Mouse (Mus musculus): Measurements from ENCODE around the gene Gm10750. TPM values are rescaled to one million over a fixed set of nuclear protein-coding genes. Genes with fewer than 3 reads are reported as not detected.
"Not testable (repeated sequence)": the region's sequence is repeated elsewhere in the genome, so short reads cannot be mapped to it uniquely, and the experiment has no call there.

Gm10750 gene
- polyA plus RNA-seq (2012; rRNA removed): 2.3 and 3.1 TPM in 2 replicates

DNA sequence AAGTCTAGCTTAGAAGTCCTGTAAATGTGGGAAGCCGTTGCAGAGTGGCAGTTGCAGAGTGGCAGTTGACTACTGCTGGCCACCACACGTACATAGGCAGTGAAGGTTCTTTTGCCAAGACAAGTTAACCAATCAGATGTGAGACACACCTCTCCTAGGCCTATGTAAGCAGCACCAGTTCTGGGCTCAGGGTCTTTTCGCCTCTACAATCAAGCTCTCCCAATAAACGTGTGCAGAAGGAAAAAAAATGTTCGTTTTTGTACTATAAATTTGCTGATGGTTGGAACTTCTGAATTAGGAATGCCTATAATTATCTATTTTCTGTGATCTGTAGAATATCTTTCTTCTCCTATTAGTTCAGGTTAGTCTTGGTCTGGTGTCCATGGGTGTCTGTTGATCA lies at the start of gene Gm10750:
Gene Gm10750, minus strand, starts transcription at position 101 of the 400 bp plus-strand sequence.
- not testable (repeated sequence) for H3K36me3 ChIP-seq (ENCODE audit: control insufficient read depth, insufficient read depth, low read length); H3K27me3 ChIP-seq (ENCODE audit: control insufficient read depth, insufficient read depth, low read length); H3K4me1 ChIP-seq (ENCODE audit: control insufficient read depth, insufficient read depth, low read length)
- Histone ChIP-seq H3K4me3 (ENCODE audit: control insufficient read depth, low read depth, low read length) (peak within 1 kb of the TSS; percentile 54), H3K27ac (ENCODE audit: control insufficient read depth, insufficient read depth, low read depth, low read length) (peak within 1 kb of the TSS; percentile 90)

- Histone ChIP-seq H3K27ac (ENCODE audit: control insufficient read depth, insufficient read depth, low read depth, low read length) (no peak overlapping the region), H3K4me3 (ENCODE audit: control insufficient read depth, low read depth, low read length) (no peak overlapping the region), H3K36me3 (ENCODE audit: control insufficient read depth, insufficient read depth, low read length) (no peaks in the 10 kb centered on the region), H3K4me1 (ENCODE audit: control insufficient read depth, insufficient read depth, low read length) (no peaks in the 10 kb centered on the region), H3K27me3 (ENCODE audit: control insufficient read depth, insufficient read depth, low read length) (no peaks in the 10 kb centered on the region)
- no peak for TF ChIP-seq POLR2A (IDR thresholded peaks at IDR 0.05; ENCODE audit: control insufficient read depth, low read depth, low read length)
- TF ChIP-seq CTCF (IDR thresholded peaks at IDR 0.05; ENCODE audit: control insufficient read depth, insufficient read depth, insufficient replicate concordance, low read depth, low read length): no peak
These were observed 12.2 kb downstream of the Gm10750 start for GRCm38 (mm10) chr2:149004826-149005225.

- no peaks in the 10 kb centered on the region for H3K4me1 ChIP-seq (ENCODE audit: control insufficient read depth, insufficient read depth, low read length)
- no peak within 1 kb of the TSS for H3K4me3 ChIP-seq (ENCODE audit: control insufficient read depth, low read depth, low read length)
- H3K27ac ChIP-seq (ENCODE audit: control insufficient read depth, insufficient read depth, low read depth, low read length): no peak within 1 kb of the TSS
- TF ChIP-seq CTCF (IDR thresholded peaks at IDR 0.05; ENCODE audit: control insufficient read depth, insufficient read depth, insufficient replicate concordance, low read depth, low read length) (no peak), POLR2A (IDR thresholded peaks at IDR 0.05; ENCODE audit: control insufficient read depth, low read depth, low read length) (no peak)
- H3K36me3 ChIP-seq (ENCODE audit: control insufficient read depth, insufficient read depth, low read length): no peaks in the 10 kb centered on the region
- no peaks in the 10 kb centered on the region for H3K27me3 ChIP-seq (ENCODE audit: control insufficient read depth, insufficient read depth, low read length)
These were observed 13.9 kb downstream of the Gm10750 start, which contains the start of gene Gm1330 for GRCm38 (mm10) chr2:149003151-149003550. TSS of gene Gm1330 (minus strand) at chr2:149003251.

GRCm38 (mm10) chr2:148995133-148995532 lies 21.9 kb downstream of the Gm10750 start:
- H3K36me3 ChIP-seq (ENCODE audit: control insufficient read depth, insufficient read depth, low read length): no peaks in the 10 kb centered on the region
- TF ChIP-seq CTCF (IDR thresholded peaks at IDR 0.05; ENCODE audit: control insufficient read depth, insufficient read depth, insufficient replicate concordance, low read depth, low read length): no peak
- no peak for TF ChIP-seq POLR2A (IDR thresholded peaks at IDR 0.05; ENCODE audit: control insufficient read depth, low read depth, low read length)
- no peak overlapping the region for H3K27ac ChIP-seq (ENCODE audit: control insufficient read depth, insufficient read depth, low read depth, low read length)
- H3K4me1 ChIP-seq (ENCODE audit: control insufficient read depth, insufficient read depth, low read length): no peaks in the 10 kb centered on the region
- no peaks in the 10 kb centered on the region for H3K27me3 ChIP-seq (ENCODE audit: control insufficient read depth, insufficient read depth, low read length)
- no peak overlapping the region for H3K4me3 ChIP-seq (ENCODE audit: control insufficient read depth, low read depth, low read length)

Other genes starting within 250 kb of the Gm10750 start
- gene Cst11, start 245.7 kb downstream of the Gm10750 start, polyA plus RNA-seq (2012; rRNA removed): not detected in 2 replicates
- 15.4 and 23.7 TPM in 2 replicates for gene 8030411F24Rik, start 235.2 kb downstream of the Gm10750 start, polyA plus RNA-seq (2012; rRNA removed)
- 116 and 198 TPM in 2 replicates for gene Cst12, start 227.9 kb downstream of the Gm10750 start, polyA plus RNA-seq (2012; rRNA removed)
- gene Cst8, start 218.5 kb downstream of the Gm10750 start, polyA plus RNA-seq (2012; rRNA removed): 227 and 310 TPM in 2 replicates
- 83.9 and 104 TPM in 2 replicates for gene Cst13, start 197.2 kb downstream of the Gm10750 start, polyA plus RNA-seq (2012; rRNA removed)
- 176 and 342 TPM in 2 replicates for gene Cst9, start 182.1 kb downstream of the Gm10750 start, polyA plus RNA-seq (2012; rRNA removed)
- gene 9230104L09Rik, start 152.2 kb downstream of the Gm10750 start, polyA plus RNA-seq (2012; rRNA removed): 21.7 and 25.8 TPM in 2 replicates
- 442 and 443 TPM in 2 replicates for gene Cst3, start 141.5 kb downstream of the Gm10750 start, polyA plus RNA-seq (2012; rRNA removed)
- not detected in 2 replicates for gene Gm1330, start 14.0 kb downstream of the Gm10750 start, polyA plus RNA-seq (2012; rRNA removed)